Mouse (Mus musculus): ENCODE results near the gene Rhbdl3.

- no peak for TF ChIP-seq CTCF (IDR thresholded peaks at IDR 0.05; ENCODE audit: control insufficient read depth, insufficient read depth, low read length)
- no peak for TF ChIP-seq POLR2A (IDR thresholded peaks at IDR 0.05; ENCODE audit: borderline replicate concordance, control insufficient read depth, low read depth, low read length)
Measured at GRCm38 (mm10) chr11:80295066-80295465, 5.6 kb upstream of the Rhbdl3 start.

Data from bone marrow, adult 2 months (tissue).